Mouse (Mus musculus) kidney, adult 9 months (tissue): ENCODE measurements around the gene Gtf2h1.
A peak's percentile ranks its signal among the peaks of the same experiment; 100 is the strongest.
"Not testable (repeated sequence)": the region's sequence is repeated elsewhere in the genome, so short reads cannot be mapped to it uniquely, and the experiment has no call there.

Experiments
- DNase-seq: peaks from one replicate; pipeline ENCODE4 v3.0.0; 2022

The Gtf2h1 gene

GRCm38 (mm10) chr7:46831693-46832092 lies 35.8 kb downstream of the Gtf2h1 start:
- no peak for DNase-seq

- not testable (repeated sequence) for DNase-seq
These were observed 36.4 kb downstream of the Gtf2h1 start for GRCm38 (mm10) chr7:46832112-46832810.

DNA sequence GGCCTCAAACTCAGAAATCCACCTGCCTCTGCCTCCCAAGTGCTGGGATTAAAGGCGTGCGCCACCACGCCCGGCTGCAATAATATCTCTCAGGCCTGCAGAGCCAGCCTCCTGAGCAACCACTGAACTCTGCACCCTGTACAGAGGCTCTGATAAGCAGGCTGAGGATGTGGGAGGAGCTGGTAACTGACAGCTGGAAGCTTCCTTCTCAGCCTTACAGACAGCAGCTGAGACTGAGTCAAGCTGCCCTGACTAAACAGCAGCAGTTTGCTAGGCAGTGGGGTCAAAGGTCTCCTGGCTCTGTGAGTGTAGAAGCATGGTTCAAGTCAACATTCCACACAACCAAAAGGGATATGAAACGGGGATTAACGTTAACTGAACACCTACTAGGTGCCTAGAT lies 37.4 kb downstream of the Gtf2h1 start:
- DNase-seq = peak; percentile 94

- DNase-seq = no peak
These were observed 37.9 kb downstream of the Gtf2h1 start for GRCm38 (mm10) chr7:46833670-46834255.

- DNase-seq = no peak
These were observed 39.2 kb downstream of the Gtf2h1 start for GRCm38 (mm10) chr7:46834994-46835610.

DNA sequence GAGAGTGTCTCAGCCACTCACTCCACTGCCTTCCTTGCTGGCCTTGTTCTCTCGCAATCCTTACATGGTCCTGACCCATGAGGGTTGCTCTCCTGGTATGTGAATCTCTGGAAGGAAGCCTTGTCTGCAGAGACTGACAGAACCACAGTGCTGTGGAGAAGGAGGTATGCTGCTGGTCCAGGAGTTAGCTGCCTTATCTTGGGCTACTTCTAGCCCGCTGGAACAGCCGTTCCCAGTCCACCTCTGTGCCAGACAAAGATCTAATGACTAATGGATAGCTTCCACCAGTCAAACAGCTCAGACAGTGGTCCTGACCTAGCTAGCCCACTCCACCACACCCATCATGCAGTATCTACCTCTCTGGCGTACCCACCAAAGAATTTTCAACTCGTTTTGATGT lies 40.5 kb downstream of the Gtf2h1 start:
- DNase-seq = no peak

DNA sequence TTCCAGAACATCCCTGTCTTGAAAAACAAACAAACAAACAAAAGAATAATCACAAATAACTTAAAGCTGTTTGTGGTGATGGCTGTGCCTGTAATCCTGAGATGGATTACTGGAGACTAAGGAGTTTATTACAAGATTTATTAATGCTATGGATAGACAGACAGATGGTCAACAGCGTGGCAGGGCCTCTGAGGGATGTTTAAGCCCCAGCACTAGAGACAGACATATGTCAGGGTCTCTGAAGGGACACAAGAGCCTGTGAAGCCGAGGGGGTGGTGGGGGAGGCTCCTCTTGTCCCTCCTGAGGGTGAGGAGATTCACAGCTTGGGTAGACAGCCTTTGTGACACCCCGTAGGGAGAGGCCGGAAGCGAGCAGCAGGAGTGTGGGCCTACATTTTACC lies 41.2 kb downstream of the Gtf2h1 start:
- no peak for DNase-seq

DNA sequence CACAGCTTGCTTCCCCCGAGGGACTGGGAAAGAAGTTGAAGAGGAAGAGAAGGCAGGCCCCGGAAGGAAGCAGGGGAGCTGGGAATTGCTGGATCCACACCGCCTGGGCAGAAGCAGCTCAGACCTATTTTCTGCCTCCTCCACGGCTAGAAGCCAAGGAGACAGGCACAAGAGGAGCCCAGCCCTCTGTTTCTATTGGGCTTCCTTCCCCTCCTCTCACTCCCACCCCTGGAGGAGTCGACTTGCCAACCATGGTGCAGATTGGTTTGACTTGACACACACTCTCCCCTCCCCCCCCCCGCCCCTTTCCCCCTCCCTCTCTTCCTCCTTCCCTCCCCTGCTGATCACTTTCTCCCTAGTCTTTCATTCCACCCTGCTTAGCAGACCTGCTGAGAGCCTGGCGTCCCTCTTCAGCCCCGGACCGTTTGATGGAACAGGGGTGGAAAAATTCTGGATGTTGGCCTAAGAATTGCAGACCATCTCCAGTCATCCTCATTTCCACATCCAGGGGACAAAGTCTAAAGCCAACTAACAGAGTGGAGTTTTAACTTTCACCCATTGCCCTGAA lies 42.3 kb downstream of the Gtf2h1 start:
- DNase-seq = peak; percentile 83

- peak; percentile 94 for DNase-seq
These were observed 43.0 kb downstream of the Gtf2h1 start for GRCm38 (mm10) chr7:46838891-46839302.

DNA sequence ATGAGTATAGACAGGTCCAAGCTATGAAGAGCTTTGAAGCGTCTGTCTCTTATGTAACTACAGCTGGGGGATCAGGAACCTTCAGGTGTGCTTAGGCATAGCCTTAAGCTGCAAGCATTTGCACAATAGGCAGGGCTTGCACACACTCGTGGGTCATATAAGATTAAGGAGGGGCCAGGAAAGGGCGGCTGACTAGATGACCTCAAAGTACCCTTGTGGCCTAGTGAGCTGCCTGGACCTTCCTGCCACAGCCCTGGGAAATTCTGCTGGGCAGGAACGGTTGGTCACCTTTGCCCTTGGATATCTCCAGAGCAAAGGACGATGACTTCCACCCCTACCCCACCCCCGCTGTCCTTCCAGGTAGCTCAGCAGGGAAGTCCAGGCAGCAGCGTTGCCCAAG lies 43.5 kb downstream of the Gtf2h1 start:
- peak; percentile 89 for DNase-seq

GRCm38 (mm10) chr7:46839861-46840260 lies 44.0 kb downstream of the Gtf2h1 start:
- no peak for DNase-seq

DNA sequence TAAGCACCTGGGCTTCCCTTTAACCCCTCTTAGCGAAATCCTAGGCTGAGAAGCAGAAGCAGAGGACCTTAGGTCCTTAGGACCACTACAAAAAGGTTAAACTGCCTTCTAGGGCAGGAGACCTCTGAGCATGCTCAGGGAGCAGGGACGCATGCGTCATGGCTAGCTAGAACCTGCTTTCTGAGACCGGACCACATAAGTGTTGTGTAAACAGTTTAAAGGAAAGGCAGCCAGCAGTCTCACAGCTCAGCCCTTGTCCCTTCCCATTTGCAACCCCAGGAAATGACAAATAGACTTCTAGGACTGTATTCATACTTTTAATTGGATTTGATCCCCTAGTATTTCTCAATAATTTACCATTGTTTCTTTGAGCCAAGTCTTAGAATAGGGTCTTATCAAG lies 44.4 kb downstream of the Gtf2h1 start:
- DNase-seq = no peak

DNA sequence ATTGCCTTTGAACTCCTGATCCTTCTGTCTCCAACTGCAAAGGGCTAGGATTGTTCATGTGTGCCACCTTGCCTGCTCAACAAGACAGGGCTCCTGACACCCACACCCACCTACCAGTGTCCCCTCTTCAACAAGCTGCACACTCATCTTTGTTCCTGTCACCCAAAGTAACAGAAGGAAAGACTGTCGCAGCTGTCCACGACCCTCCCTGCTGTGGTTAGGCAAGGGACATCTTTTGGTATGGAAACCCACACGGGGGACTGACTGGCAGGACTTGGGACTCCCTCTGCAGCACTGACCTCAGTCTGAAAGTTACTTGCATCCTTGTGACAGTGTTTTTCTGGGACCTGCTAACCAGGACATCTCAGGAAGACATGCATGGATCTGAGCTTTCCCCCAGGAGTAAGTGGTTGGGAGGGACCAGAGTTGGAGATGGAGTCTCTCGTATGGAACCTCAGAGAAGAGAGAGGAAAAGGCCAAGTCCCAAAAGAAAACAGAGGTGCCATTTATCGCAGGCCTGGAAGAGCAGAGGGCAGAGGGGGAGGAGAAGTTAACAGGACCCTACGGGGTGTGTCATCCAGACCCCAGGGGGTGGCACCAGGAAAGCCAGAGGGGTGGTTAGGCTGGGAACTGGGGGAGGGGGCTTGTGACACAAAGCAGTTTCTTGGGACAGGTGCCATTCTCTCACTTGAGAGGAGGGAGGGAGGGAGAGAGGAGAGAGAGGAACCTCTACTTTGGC lies 45.1 kb downstream of the Gtf2h1 start, which contains the start of gene Ldha:
Gene Ldha, plus strand, starts transcription at position 689 of the 739 bp plus-strand sequence.
- DNase-seq = no peak

- no peak for DNase-seq
These were observed 46.4 kb downstream of the Gtf2h1 start for GRCm38 (mm10) chr7:46842278-46842677.

- DNase-seq = no peak
These were observed 47.7 kb downstream of the Gtf2h1 start for GRCm38 (mm10) chr7:46843576-46843975.

DNA sequence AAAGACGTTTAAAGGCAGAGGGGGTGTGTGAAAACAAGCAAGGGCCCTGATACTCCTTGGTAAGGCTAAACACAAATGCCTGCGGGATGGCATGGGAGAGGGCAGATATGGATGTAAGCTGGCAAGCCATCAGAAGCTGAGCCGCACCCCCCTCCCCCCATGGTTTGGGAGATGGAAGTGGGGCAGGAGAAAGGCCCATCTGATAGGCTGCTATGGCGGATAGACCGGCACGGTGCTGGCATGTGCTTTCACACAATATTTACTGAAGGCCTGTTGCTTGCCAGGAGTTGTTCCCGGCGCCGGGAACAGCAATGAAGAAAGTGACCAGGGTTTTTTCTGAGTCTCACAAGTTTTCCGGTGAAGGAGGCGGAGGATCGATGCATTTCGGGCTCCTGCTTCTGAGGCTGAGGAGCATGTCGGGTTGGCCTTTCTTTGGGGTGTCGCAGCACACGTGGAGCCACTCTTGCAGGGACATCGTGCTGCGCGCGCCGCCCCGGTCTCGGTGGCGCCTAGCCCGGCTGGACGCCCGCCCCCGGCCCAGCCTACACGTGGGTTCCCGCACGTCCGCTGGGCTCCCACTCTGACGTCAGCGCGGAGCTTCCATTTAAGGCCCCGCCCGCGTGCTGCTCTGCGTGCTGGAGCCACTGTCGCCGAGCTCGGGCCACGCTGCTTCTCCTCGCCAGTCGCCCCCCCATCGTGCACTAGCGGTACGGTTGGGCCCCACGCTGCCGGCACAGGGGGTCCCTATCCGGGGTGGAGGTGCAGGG lies 49.5 kb downstream of the Gtf2h1 start:
- DNase-seq = peak; percentile 92

DNA sequence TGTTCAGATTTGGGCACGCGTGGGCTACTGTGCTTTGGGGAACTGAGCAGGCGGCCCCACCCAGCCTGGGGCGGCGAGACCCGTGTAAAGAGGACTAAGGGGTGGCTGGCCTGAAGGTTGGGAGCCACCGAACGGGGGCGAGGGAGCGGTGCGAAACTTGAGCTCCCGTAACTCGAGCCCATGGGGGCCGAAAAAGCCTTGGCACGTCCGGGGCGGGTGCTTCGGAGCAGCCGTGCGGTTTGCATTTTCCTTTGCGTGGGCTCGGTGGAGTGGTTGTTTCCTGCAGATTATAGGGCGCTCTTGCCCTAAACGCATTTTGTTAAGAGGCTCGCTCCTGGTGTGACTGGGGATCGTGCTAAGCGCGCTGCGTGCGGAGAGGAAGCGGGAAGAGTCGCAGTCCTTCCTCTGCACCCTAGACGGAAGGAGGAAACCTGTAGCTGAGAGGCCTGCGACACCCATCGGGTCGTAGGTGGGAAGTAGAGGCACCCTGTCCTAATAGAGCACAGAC lies 50.1 kb downstream of the Gtf2h1 start:
- DNase-seq = no peak

DNA sequence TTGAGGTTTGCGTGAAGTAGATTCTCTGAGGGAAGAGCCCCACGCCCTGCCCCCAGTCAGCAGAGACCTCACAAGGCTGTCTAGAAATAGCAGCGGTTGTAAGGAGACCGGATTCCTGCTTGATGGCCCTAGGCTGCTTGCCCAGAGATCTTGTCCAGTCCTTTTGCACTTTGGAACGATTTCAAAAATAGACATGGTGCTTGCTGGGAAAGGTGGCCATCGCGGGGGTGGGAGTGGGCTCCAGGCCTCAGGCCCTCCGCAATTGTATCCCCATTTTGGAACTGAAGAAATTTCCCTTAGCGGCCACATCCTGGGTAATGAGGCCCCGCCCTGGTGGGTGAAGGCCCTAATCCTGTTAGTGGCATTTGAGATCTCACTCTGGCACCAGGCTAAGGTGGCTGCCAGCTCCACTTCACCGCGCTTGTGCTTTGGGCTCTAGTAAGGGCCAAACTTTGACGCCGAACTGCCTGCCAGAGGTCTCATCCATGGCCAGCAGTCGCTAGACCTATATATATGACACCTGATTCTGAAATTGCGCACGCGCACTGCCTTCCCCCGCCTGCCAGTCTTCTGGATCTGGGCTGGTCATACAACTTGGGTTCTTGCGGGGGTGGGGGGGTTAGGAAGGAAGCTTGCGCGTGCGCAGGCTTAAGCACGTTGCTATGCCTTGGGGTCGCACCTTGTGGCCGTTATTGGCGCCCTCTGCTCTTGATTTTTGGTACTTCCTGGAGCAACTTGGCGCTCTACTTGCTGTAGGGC lies 50.8 kb downstream of the Gtf2h1 start:
- peak; percentile 82 for DNase-seq

DNA sequence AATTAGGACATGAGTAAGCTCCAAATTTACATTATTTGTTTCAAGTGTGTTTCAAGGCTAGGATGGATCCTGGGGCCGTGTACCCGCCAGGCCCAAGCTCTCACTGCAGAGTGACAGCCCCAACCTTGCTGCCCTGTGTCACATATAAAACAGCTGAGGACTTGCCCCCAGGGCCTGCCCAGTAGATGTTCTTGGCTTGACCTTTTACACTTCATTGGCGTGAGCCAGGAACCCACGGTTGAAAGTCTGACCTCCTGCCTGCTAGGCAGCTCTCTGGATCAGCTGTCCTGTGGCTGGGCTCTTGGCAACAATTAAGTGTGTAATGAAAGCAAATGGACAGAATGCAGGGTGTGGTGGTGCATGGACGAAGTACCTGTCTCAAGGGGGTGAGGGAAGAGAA lies 53.4 kb downstream of the Gtf2h1 start:
- DNase-seq = peak; percentile 72

DNA sequence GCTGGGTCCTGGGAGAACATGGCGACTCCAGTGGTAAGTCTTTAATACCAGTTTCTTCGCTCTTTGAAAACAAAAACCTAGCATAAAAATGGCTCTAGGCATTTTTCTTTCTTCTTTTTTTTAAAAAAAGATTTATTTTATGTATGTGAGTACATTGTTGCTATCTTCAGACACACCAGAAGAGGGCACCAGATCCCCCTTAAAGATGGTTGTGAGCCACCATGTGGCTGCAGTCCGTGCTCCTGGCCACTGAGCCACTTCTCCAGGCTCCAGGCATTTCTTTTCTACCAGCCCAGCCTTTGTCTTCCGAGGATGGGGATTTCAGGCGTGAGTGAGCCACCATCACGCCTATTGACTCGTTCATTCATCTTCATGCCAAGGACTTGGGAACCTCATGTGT lies 55.1 kb downstream of the Gtf2h1 start:
- DNase-seq = no peak

GRCm38 (mm10) chr7:46852666-46853065 lies 56.8 kb downstream of the Gtf2h1 start:
- DNase-seq = peak; percentile 79
